Mouse (Mus musculus): ENCODE measurements around the gene Smap1. TPM values are rescaled to one million over a fixed set of nuclear protein-coding genes. Genes with fewer than 3 reads are reported as not detected.
A peak's percentile ranks its signal among the peaks of the same experiment; 100 is the strongest.

Gene Smap1
- total RNA-seq, 2 experiments from 2014 or later = 36.9 to 69.0 TPM

DNA sequence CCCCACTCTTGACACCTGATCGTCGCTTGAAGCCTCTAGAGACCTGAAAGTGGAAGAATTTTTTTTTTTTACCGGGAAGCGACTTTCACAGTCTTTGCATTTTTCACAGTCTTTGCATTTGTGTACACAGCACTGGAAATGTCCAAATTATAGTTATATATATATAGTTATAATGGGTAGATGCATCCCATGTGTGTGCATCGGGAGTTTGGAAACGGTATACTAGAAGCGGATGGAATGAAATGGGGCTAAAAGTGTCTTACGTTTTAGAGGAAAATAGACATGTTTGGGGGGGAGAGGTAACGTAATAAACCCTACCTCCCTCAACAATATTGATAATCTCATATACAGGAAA, 390 bp upstream of the Smap1 start:
- no peak for ATAC-seq (replicated peaks; ENCODE audit: poor library complexity)

DNA sequence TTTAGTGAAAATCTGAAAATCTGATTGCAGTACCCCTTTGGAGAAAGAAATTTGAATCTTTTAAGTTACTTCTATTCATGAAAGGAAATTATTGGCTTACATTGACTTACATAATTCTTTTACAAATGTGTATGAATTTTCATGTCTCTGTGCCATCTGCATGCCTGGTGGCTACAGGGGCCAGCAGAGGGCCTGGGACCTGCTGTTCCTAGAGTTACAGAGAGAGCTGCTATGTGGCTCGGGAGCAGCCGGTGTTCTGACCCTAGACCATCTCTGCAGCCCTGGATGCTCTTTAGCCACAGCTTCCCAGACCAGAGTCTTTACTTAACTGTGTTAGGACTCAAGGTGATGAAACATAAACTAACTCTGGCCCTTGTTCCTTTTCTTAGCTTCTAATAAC, 1.8 kb downstream of the Smap1 start:
- peak; percentile 19; the same call in 1 of the 2 replicates for ATAC-seq (replicated peaks; ENCODE audit: poor library complexity)

DNA sequence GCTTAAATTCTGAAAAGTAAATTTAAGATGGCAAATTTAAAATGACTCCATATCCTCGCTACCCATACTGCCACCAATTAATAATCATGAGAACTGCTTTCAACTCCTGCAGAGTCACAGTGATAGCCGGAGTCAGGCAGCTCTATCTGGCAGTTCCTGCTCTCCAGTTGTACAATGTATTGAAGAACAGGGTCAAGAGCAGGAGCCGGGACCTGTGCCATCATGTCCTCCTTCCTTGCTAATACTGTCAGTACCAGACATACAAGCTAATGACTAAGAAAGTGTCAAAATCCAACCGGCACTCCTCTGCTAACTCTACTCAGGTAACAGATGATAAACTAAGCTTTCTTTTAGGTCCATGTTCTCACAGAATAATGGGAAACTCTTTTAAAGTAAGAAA, 3.0 kb downstream of the Smap1 start:
- ATAC-seq (replicated peaks; ENCODE audit: poor library complexity) = no peak

DNA sequence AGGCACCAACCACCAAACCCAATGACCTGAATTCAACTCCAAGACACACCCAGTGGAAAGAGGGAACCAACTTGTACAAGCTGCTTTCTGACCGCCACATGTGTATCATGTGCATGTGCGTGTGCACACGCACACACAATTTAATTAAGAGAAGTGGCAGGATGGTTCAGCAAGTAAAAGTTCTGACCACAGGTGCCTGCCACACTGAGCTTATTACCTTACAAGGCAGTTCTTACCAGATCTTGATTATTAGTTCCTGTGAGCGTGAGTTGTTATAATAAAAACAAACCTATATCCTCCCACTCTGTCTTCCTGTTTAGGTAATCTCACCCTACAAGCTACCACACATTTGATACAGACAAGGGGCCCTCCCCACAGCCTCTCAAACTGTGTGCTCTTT, 6.6 kb downstream of the Smap1 start:
- peak; percentile 63 for ATAC-seq (replicated peaks; ENCODE audit: poor library complexity)

DNA sequence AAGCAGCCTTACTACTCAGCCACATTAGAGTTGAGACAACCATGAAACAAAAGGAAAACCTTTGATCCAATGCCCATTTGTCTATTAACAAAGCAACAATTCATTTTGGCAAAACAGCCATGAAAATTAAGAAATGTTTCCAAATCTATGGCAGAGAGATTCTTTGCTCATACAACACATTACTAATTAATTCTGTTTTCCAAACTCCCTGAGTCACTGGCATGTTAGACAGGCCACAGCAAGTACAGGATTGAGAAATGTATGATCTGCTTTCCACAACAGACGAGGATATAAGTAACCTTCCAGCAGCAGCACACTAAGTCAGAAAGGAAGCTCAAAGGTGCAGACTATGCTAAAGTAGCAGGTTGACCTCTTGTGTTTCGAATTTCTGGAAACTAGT, 9.1 kb downstream of the Smap1 start:
- no peak for ATAC-seq (replicated peaks; ENCODE audit: poor library complexity)

DNA sequence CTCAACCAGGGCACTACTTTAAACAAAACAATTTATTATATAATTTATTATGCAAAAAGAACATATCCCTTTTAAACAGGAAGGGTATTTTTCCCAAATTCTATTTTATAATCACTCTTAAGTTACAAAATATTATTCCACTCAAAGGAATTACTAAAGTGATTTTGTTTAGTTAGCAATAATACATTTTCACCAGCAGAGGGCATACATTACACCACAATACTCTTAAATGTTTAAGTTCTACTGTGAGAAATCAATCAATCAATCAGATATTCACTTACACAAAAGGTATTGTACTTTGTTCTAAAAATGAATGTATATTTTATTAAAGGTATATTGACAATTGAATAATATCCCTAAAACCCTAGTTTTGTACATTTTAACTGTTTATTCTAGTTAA, 16.0 kb downstream of the Smap1 start:
- peak; percentile 60; the same call in 1 of the 2 replicates for ATAC-seq (replicated peaks; ENCODE audit: poor library complexity)

DNA sequence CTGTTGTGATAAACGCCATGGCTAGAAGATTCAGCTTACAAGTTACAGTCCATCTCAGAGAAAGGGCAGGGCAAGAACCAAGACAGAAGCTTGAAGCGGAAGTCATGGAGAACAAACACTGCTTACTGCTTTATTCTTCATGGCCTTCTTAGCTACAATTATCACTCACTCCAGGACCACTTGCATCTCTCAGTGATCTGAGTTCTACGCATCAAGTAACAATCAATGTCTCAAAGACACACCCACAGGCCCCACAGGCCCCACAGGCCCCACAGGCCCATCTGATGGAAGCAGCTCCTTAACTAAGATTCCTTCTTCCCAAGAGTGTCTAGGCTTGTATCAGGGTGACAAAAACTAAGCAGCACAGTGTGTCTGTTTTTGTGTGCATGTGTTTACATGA, 18.8 kb downstream of the Smap1 start:
- ATAC-seq (replicated peaks; ENCODE audit: poor library complexity) = no peak

DNA sequence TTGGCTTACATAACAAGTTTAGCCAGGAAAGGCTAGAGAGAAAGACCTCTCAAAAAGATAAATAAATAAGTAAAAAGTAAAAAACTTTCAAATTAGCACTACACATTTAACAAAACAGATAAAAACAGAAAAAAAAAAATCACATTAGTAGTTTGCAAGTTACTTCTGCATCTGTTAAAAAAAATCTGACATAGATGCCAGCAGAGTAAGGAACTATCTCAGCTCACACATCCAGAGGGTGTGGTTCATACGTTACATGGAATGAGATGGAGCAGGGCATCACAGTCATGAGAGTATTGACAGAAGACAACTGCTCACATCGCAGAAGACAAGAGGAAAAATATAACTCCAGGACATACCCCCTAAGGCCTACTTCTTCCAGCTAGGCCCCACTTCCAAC, 19.4 kb downstream of the Smap1 start:
- ATAC-seq (replicated peaks; ENCODE audit: poor library complexity) = no peak

DNA sequence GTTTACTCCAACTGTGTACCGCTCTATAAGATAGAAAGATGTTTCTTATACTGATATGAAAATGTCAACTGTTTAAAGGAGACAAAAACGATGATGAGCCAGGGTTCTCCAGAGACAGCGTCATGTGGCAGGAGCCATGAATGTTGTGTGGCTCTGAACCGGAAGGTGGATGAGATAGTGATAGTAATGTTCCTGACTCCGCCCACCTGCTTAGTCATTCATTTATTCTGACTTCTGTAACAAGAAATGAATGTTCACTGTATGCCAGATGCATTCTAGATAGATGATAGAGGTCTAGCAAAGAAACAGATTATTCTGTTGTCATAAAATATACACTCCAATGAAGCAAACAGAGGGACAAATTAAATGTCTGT, 22.5 kb downstream of the Smap1 start:
- peak; percentile 92 for ATAC-seq (replicated peaks; ENCODE audit: poor library complexity)

DNA sequence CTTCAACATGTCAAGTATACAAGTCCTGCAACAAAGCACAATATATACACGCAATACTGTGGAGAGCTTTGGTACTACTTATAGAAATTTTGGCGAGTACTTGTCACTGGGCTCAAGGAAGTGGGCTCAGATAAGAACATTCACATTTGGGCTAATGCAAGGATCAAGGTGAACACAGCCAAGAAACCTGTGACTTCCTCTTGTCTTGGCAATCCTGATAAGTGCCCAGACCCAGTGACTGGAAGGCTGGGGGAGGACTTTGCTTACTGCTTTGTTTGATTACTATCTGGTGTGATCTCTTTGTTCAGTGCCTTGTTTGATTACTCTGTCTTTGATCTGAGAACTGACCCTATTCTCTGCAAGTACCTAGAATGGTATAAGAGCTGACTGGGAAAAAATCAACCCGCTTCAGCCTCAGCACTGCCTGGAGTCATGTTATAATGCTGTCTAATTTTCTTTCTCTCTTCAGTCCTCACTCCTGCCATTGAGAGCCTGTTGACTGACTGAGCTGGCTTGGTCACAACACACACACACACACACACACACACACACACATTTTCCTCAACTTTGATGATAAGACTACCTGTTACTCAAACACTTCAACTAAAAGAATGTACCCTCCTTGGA, 23.0 kb downstream of the Smap1 start:
- peak; percentile 59 for ATAC-seq (replicated peaks; ENCODE audit: poor library complexity)

DNA sequence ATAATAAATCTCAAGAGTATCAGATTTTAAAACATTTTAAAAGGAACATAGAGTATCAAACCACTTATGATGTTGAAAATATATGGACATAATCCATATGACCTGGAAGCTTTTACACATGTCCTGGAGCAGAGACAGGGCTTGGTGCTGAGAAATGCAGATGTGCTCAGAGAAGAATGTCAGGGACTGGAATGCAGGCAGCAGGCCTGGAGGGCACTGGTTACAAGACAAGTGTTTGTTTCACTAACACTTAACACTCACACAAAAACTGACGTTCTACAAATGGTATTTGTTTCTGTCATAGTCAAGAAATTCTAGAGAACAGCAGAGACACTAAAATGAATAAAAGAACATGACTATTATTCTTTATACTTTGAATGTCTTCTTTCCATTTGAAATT, 30.0 kb downstream of the Smap1 start:
- ATAC-seq (replicated peaks; ENCODE audit: poor library complexity) = no peak

DNA sequence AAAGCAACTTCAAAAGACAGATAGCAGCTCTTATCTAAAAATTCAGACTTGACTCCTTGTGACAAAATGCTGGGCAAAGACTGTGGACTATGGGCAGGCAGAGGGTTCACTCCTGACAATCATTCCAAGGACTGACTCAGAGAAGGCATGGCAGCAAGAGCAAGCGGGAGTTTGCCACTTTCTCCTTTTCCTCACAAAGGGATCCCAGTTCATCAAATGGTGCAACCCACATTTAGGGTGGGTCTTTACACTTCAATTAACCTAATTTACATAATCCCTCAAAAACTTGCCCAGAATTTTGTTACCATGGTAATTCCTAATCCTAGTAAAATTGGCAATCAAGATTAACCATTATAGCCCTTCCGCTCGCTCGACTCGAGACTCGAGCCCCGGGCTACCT, 37.2 kb downstream of the Smap1 start:
- peak; percentile 23; the same call in 1 of the 2 replicates for ATAC-seq (replicated peaks; ENCODE audit: poor library complexity)

DNA sequence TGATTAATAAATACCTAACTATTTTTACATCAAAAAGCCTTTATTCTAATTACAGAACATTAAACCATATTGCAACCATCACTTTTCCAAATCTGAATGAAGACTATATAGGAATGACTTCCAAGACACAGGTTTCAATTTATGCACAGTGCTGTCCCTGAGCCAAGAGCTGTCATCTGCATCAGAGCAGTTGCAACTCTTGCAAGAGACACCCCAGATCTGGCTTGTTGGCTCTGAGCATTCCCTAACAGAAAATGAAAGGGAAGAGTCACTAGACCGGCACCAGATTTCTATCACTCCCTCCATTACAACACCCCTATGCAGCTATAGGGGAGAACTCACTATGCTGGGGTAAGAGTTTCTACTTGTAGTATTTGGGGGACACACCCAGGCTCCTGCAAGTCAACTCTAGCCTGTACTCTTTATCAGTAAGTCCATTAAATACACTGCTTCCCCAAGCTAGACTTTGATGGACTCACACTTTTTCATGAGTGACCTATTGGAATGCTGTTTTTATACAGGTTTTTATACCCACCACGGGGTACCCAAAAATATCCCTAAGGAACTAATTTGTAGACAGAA, 37.9 kb downstream of the Smap1 start:
- no peak for ATAC-seq (replicated peaks; ENCODE audit: poor library complexity)

DNA sequence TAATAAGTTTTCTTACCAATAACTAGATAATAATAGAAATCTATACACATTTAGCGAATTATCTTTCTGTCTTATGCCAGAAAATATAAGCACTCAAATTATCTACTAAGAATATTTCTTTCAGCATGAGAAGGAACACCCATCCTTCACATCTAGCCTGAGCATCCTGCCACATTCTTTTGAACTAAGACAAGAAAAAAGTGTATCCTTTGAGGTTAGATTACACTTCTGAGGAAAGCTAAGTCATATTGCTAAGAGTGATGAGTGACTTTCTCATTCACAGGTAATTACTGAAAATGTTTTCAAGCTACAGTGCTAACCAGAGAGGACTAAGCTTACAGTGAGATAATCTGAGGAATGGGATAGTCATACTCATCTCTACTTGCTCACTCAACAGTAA, 39.4 kb downstream of the Smap1 start:
- no peak for ATAC-seq (replicated peaks; ENCODE audit: poor library complexity)

DNA sequence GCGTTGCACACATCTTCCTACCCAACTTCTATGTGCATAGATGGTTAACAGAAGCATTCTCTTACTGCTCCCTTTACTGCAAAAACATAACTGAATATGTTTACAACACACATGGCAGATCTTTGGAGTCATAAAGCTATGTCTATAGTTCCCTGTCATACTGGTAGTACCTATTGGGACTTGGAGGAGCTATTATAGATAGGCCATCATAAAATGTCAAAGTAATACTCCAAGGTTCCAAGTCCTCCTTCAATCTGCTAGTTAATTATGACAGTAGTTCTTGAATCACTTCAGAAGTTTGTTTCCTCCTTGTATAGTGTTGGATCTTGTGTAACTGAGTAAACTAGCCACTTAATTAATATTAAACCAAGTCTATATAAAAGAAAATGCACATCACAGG, 49.9 kb downstream of the Smap1 start:
- no peak for ATAC-seq (replicated peaks; ENCODE audit: poor library complexity)

DNA sequence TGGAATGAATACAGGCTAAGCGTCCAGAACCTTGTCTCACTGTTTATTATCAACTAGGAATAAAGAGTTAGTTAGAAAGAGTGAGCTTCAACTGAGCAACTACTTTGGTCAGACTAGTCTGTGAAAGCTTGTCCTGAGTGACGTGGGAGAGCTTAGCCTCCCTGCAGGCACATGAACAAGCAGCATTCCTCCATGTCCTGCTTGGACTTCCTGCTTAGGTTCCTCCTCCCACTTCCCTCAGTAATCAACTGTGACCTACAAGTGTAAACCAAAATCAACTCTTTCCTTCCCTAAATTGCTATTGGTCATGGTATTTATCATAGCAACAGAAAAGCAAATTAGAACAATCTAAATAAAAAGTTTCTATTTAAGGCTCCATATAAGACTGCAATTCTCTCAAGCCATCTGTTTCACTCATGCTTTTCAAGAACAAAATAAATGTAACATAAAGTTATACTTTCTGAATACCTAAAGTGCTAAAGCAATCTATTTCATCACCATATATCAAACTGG, 54.7 kb downstream of the Smap1 start:
- peak; percentile 63 for ATAC-seq (replicated peaks; ENCODE audit: poor library complexity)

DNA sequence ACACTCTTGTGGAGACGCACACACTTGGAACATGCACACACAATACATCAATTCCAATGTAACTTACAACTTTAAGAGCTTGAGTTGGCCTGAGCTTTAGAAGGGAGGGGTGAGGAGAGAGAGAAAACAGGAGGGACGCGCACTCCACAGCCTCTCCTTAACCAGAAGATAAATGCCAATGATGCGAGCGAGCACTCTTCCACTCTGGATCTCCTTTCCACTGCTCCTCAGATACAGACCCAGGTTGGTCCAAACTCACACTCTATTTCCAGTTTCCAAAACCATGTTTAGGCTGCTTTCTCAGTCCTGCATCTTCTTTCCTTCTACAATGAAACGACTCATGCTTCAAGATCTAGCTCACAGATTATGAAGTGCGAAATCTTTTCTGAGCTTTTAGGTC, 56.6 kb downstream of the Smap1 start:
- no peak for ATAC-seq (replicated peaks; ENCODE audit: poor library complexity)

DNA sequence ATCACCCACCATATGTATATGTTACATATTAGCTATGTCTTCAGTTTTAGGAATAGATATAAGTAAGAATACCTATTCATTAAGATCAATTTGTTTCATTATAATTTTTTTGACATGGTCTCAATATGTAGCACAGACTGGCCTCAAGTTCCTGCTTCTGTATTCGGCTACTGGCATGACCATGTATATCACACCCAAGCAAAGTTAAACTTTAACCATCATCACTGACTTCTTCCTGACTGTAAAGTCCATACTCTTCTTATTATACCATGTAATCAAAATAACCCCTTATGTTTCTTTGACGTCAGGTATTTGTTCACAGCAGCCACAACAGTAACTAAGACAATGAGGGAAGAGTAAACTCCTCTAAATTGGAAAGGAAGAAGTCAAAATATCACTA, 61.2 kb downstream of the Smap1 start:
- no peak for ATAC-seq (replicated peaks; ENCODE audit: poor library complexity)

DNA sequence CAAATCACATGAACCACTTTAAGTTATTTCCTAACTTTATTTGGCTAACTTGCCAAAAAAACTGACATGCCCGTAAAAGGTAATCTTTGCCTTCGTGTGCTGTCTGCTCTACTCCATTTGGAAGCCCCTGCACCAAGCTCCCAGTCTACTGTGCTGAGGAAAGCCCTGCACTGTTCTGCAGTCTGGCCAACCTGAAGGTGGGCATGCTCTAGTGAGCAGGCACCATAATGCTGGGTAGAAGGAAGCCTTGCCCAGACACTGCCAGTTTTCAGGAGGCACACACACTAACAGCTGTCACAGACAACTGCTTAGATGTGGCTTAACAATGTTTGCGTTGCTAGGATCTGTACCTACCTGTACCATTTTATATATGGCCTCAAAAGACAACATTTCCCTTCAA, 66.5 kb downstream of the Smap1 start:
- ATAC-seq (replicated peaks; ENCODE audit: poor library complexity) = no peak

DNA sequence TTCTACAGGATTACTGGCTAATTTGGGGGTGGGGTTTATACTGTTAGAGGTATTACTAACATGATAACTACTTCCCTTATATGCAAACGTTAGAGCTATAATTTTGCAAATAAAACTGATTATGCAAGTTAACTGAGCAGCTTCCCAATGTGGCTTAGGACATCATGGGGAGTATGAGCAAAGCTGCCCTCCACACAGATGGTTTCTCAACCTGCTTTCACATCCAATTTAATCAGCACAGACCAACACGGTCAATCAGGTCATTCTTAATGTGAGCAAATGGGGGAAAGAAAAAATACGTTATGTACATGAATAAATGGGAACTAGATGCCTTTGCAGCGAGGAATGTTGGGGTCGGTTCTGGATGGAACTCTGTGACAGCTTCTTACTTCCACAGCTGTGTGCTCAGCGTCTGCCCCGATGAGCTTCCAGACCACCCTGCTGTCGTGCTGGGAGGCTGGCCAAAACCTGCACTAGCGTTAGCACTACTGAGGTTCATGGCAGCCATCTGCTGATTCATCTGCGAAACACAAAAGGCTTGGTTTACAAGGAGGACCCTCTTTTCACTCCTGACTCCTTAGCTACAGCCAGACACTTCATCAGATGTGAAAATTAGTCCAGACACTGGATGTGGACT, 76.0 kb downstream of the Smap1 start:
- no peak for ATAC-seq (replicated peaks; ENCODE audit: poor library complexity)

DNA sequence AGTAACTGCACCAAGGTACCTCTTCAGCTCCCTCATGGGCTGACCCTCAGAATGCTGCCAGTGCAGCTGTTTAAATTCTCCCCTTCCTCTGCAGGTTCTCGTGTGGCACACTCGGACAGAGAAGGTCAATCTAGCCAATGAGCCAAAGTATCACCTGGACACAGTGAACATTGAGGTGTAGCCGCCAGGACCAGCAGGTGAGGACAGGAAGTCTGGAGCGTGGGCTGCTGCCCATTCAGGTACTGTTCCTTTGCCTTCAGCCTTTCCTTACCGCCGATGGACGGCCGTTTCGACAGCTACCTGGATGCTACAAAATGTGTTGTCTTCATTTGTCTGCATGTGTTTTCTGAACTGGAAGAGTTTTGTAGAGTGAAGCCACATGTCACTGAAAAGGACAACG, 77.1 kb downstream of the Smap1 start:
- no peak for ATAC-seq (replicated peaks; ENCODE audit: poor library complexity)

DNA sequence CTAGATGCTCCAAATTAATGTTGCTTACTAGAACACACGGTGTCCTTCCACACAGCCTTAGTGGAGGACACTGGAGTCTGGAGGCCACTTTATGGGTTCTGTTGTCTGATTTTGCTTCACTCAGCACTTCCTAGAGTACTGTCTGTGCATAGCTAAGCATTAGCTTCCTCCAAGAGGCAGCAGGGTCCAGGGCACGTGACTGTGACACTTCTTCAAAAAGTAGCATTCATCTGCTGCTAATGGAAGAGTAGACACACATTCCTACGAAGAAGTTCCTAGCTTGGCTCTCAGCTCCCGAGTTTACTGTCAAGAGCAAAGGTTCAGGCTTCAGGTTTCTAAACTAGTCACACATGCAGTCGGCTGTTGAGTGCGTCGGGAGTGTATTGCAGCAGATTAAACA, 78.3 kb downstream of the Smap1 start:
- ATAC-seq (replicated peaks; ENCODE audit: poor library complexity) = no peak

DNA sequence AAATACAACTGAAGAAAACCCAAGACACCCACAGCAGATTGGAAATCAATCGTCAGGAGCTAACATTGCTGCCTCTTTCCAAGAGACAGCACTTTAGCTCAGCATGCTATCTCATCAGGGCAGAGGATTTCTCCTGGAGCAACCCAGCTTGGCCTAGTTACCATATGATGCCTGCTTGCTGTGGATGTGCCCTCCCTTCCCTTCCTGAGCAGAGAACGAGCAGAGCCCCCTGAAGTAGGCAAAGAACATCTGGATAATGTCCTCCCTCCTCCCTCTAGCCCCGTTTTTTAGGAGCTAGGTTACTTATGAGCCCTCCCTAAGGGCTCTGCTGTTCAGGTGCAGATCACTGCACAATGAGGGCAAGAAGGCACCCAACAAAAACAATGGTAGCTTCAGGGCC, 79.5 kb downstream of the Smap1 start:
- no peak for ATAC-seq (replicated peaks; ENCODE audit: poor library complexity)

Data from megakaryocyte progenitor cell, adult 5-6 weeks (primary cell).